Mouse (Mus musculus): ENCODE measurements around the gene Prkar2b.

DNA sequence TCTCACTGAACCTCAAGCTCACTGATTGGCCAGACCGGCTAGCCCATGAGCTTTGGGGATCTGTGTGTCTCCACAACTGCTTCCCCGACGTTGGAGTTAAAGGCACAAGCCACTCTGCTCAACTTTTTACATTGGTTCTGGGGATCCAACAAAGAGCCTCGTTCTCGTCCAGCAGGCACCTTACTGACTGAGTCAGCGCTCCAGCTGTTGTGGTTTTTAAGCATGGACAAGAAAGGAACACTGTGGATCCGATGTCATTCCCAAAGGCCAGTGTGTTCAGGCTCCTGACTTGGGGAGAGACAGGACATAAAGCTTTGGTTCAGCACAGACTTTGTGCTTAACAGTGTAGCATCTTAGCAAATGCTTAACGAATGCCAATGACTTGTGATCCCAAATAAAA is 89.5 kb downstream of the Prkar2b start:
- TF ChIP-seq CTCF (IDR thresholded peaks at IDR 0.05; ENCODE audit: low read depth, low read length) (no peak), POLR2A (IDR thresholded peaks at IDR 0.05; ENCODE audit: borderline replicate concordance, low read depth, low read length) (no peak)
